Mouse (Mus musculus): ENCODE data around the gene Prcc.

- TF ChIP-seq CTCF (IDR thresholded peaks at IDR 0.05; ENCODE audit: extremely low read depth, insufficient read length, insufficient replicate concordance, low read depth, low read length) (no peak), POLR2A (IDR thresholded peaks at IDR 0.05; ENCODE audit: low read depth, low read length) (no peak)
These were observed 18.4 kb upstream of the Prcc start for GRCm38 (mm10) chr3:87903821-87904220.

Measured in small intestine, adult 2 months (tissue).